Mouse (Mus musculus): Measurements from ENCODE around the gene Sem1. TPM values are rescaled to one million over a fixed set of nuclear protein-coding genes. Genes with fewer than 3 reads are reported as not detected.
"Not testable (repeated sequence)": the region's sequence is repeated elsewhere in the genome, so short reads cannot be mapped to it uniquely, and the experiment has no call there.

Sem1 gene
- polyA plus RNA-seq, 1 experiment from 2014 or later: 140 TPM

GRCm38 (mm10) chr6:6562716-6563115 is 15.7 kb downstream of the Sem1 start:
- WGBS (ENCODE audit: insufficient replicate concordance): 79% methylated on average over 5 of the region's 5 CpGs

GRCm38 (mm10) chr6:6557647-6558046 is 20.8 kb downstream of the Sem1 start:
- peaks cover 20% of the 10 kb centered on the region for H3K36me3 ChIP-seq
- WGBS (ENCODE audit: insufficient replicate concordance): 85% methylated on average over 1 of the region's 1 CpGs
- H3K27ac ChIP-seq: no peak overlapping the region
- H3K4me1 ChIP-seq (replicated peaks): peaks cover 7% of the 10 kb centered on the region
- H3K4me3 ChIP-seq (replicated peaks): no peak overlapping the region
- no peaks in the 10 kb centered on the region for H3K27me3 ChIP-seq
- no peak overlapping the region for H3K4me2 ChIP-seq
- no peaks in the 10 kb centered on the region for H3K9me3 ChIP-seq (replicated peaks)
- DNase-seq (no peak), ATAC-seq (ENCODE audit: low read depth) (no peak)
- H3K9ac ChIP-seq: no peak overlapping the region

More at GRCm38 (mm10) chr6:6562716-6563115, 15.7 kb downstream of the Sem1 start:
- Histone ChIP-seq H3K27me3 (no peaks in the 10 kb centered on the region), H3K9ac (no peak overlapping the region), H3K9me3 (replicated peaks) (no peaks in the 10 kb centered on the region), H3K36me3 (no peaks in the 10 kb centered on the region), H3K27ac (no peak overlapping the region), H3K4me2 (no peak overlapping the region), H3K4me1 (replicated peaks) (peaks cover 18% of the 10 kb centered on the region), H3K4me3 (replicated peaks) (no peak overlapping the region)
- no peak for DNase-seq
- ATAC-seq (ENCODE audit: low read depth): no peak

- DNase-seq: no peak
- ATAC-seq (ENCODE audit: low read depth): no peak
- H3K4me3 ChIP-seq (replicated peaks): no peak overlapping the region
- no peak overlapping the region for H3K27ac ChIP-seq
- H3K9me3 ChIP-seq (replicated peaks): no peaks in the 10 kb centered on the region
- no peaks in the 10 kb centered on the region for H3K4me1 ChIP-seq (replicated peaks)
- no peak overlapping the region for H3K9ac ChIP-seq
- H3K27me3 ChIP-seq: no peaks in the 10 kb centered on the region
- no peak overlapping the region for H3K4me2 ChIP-seq
- peaks cover 16% of the 10 kb centered on the region for H3K36me3 ChIP-seq
- WGBS (ENCODE audit: insufficient replicate concordance): 85% methylated on average over 6 of the region's 6 CpGs
Measured at GRCm38 (mm10) chr6:6552006-6552405, 26.5 kb downstream of the Sem1 start.

GRCm38 (mm10) chr6:6547997-6548396 is 30.5 kb downstream of the Sem1 start:
- H3K4me1 ChIP-seq (replicated peaks): no peaks in the 10 kb centered on the region
- H3K27me3 ChIP-seq: no peaks in the 10 kb centered on the region
- no peak overlapping the region for H3K4me2 ChIP-seq
- no peak for DNase-seq
- no peaks in the 10 kb centered on the region for H3K9me3 ChIP-seq (replicated peaks)
- no peak overlapping the region for H3K9ac ChIP-seq
- no peak for ATAC-seq (ENCODE audit: low read depth)
- H3K4me3 ChIP-seq (replicated peaks): no peak overlapping the region
- H3K27ac ChIP-seq: no peak overlapping the region
- 64% methylated on average over 5 of the region's 5 CpGs for WGBS (ENCODE audit: insufficient replicate concordance)
- no peaks in the 10 kb centered on the region for H3K36me3 ChIP-seq

GRCm38 (mm10) chr6:6544255-6544645 is 34.2 kb downstream of the Sem1 start:
- DNase-seq (no peak), ATAC-seq (ENCODE audit: low read depth) (no peak)
- H3K4me3 ChIP-seq (replicated peaks): no peak overlapping the region
- H3K4me2 ChIP-seq: no peak overlapping the region
- H3K4me1 ChIP-seq (replicated peaks): no peaks in the 10 kb centered on the region
- 67% methylated on average over 4 of the region's 4 CpGs for WGBS (ENCODE audit: insufficient replicate concordance)
- no peaks in the 10 kb centered on the region for H3K9me3 ChIP-seq (replicated peaks)
- no peaks in the 10 kb centered on the region for H3K27me3 ChIP-seq
- H3K27ac ChIP-seq: no peak overlapping the region
- H3K9ac ChIP-seq: no peak overlapping the region
- no peaks in the 10 kb centered on the region for H3K36me3 ChIP-seq

- Histone ChIP-seq H3K9me3 (replicated peaks) (no peaks in the 10 kb centered on the region), H3K27ac (no peak overlapping the region), H3K36me3 (no peaks in the 10 kb centered on the region), H3K4me1 (replicated peaks) (no peaks in the 10 kb centered on the region), H3K9ac (no peak overlapping the region), H3K4me2 (no peak overlapping the region), H3K4me3 (replicated peaks) (no peak overlapping the region), H3K27me3 (no peaks in the 10 kb centered on the region)
- WGBS (ENCODE audit: insufficient replicate concordance): 72% methylated on average over 9 of the region's 9 CpGs
- no peak for DNase-seq
- no peak for ATAC-seq (ENCODE audit: low read depth)
Measured at GRCm38 (mm10) chr6:6543606-6544254, 34.7 kb downstream of the Sem1 start.

GRCm38 (mm10) chr6:6542133-6542532 is 36.3 kb downstream of the Sem1 start:
- H3K4me2 ChIP-seq: no peak overlapping the region
- no peaks in the 10 kb centered on the region for H3K9me3 ChIP-seq (replicated peaks)
- DNase-seq (no peak), ATAC-seq (ENCODE audit: low read depth) (no peak)
- no peak overlapping the region for H3K27ac ChIP-seq
- H3K27me3 ChIP-seq: no peaks in the 10 kb centered on the region
- H3K4me3 ChIP-seq (replicated peaks): no peak overlapping the region
- no peaks in the 10 kb centered on the region for H3K36me3 ChIP-seq
- H3K9ac ChIP-seq: no peak overlapping the region
- no peaks in the 10 kb centered on the region for H3K4me1 ChIP-seq (replicated peaks)

- Histone ChIP-seq H3K9ac (no peak overlapping the region), H3K27ac (no peak overlapping the region), H3K4me1 (replicated peaks) (no peaks in the 10 kb centered on the region), H3K27me3 (no peaks in the 10 kb centered on the region), H3K36me3 (no peaks in the 10 kb centered on the region), H3K9me3 (replicated peaks) (no peaks in the 10 kb centered on the region), H3K4me3 (replicated peaks) (no peak overlapping the region), H3K4me2 (no peak overlapping the region)
- DNase-seq (no peak), ATAC-seq (ENCODE audit: low read depth) (no peak)
- 67% methylated on average over 5 of the region's 5 CpGs for whole genome bisulfite sequencing (ENCODE audit: insufficient replicate concordance)
Measured at GRCm38 (mm10) chr6:6536781-6537466, 41.5 kb downstream of the Sem1 start.

DNA sequence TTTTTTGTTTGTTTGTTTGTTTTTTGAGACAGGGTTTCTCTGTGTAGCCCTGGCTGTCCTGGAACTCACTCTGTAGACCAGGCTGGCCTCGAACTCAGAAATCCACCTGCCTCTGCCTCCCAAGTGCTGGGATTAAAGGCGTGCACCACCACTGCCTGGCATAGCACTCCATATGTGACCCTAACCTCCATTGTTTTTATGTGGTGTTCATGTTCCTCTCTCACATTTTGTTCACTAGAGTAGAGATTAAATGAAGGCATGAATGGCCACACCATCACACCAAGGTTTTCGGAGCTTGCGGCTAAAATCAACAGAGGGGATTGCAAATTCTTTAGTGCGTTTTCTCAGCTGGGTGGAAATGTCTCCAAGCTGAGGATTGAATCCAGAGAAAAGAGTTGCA is 42.1 kb downstream of the Sem1 start:
- not testable (repeated sequence) for DNase-seq; H3K27ac ChIP-seq; ATAC-seq (ENCODE audit: low read depth); H3K4me3 ChIP-seq (replicated peaks); H3K4me2 ChIP-seq; H3K36me3 ChIP-seq; H3K27me3 ChIP-seq; H3K9me3 ChIP-seq (replicated peaks); H3K4me1 ChIP-seq (replicated peaks); H3K9ac ChIP-seq
- 75% methylated on average over 5 of the region's 5 CpGs for WGBS (ENCODE audit: insufficient replicate concordance)

Data from liver, embryonic 13.5 days (tissue).